Mouse (Mus musculus) lung, postnatal 4 days (tissue): ENCODE measurements around the gene Dapk2.
"Not testable (repeated sequence)": the region's sequence is repeated elsewhere in the genome, so short reads cannot be mapped to it uniquely, and the experiment has no call there.

Experiments used
- DNase-seq, 2 experiments: peaks; one replicate each; pipeline ENCODE4 v3.0.0; 2021

Gene Dapk2

DNA sequence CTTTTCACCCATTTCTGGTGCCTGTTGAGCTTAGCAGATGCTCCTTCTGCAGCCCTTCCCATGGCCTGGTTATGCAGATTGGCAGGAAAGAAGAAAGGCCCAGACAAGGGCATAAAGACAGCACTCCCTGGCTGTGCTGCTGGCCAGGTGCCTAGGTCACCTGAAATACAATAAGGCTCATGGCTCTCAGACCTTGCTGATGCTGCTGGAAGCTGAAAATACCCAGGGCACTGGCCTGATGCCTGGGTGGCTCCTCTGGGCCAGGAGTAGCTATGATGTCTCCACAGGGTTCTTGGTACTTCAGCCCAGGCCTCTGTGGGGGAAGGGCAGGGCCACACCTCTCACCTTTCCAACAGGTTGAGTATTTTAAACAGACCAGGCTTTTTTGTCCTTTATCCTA lies 121.6 kb downstream of the Dapk2 start:
- no peak for DNase-seq

DNA sequence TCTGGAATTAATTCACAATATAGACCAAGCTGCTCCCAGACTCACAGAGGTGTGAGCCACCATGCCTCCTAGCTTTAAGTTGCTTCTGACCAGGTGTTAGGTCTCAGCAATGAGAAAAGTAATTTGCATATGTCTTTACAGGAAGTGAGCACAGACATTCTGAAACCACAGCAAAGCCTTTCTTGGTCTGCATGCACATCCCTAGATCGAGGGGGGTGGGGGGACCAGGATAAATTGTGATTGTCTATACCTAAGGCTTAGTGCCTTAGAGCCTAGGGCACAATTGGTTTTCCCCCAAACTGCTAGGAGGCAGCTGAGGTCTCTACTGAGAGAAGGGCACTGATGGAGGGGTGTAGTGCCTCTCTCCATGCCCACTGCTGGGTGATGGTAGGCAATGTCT lies 122.5 kb downstream of the Dapk2 start:
- DNase-seq, result no peak

DNA sequence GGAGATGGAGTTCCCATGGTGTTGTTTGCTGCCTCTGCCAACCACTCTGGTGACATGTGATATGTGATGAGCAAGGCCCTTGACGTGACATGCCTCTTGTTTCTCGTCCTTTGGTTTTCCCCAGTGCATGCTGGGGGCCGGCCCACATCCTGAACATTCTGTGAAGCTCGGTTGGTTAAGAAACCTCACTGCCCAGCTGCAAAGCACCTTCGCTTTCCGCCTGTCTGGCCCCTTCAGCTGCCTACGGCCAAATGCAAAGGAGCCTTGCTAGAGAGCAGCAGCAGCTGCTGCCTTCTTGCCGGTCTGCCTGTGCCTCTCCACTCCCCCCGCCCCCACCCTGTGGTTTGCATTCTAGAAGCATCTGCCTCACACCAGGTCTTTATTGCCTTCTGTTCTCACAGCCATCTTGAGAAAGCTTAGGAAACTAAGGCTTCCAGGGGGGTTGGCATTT lies 123.5 kb downstream of the Dapk2 start:
- peak; percentile 23 to 60 for DNase-seq

DNA sequence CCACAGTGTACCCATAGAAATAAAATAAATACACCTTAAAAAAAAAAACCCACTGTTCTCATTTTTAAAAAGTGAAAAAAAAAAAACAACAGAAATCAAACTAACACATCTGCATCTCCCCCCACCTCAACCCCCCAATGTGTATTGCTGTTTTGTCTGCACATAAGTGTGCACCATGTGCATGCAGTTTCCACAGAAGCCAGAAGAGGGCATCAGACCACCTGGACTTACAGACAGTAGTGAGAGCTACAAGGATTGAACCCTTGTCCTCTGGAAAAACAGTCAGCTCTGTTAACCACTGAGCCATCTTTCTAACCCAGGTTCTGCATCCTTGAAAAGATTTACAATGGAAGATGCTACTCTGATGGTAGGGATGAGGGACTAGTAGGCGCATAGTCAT lies 124.6 kb downstream of the Dapk2 start:
- DNase-seq, result no peak

DNA sequence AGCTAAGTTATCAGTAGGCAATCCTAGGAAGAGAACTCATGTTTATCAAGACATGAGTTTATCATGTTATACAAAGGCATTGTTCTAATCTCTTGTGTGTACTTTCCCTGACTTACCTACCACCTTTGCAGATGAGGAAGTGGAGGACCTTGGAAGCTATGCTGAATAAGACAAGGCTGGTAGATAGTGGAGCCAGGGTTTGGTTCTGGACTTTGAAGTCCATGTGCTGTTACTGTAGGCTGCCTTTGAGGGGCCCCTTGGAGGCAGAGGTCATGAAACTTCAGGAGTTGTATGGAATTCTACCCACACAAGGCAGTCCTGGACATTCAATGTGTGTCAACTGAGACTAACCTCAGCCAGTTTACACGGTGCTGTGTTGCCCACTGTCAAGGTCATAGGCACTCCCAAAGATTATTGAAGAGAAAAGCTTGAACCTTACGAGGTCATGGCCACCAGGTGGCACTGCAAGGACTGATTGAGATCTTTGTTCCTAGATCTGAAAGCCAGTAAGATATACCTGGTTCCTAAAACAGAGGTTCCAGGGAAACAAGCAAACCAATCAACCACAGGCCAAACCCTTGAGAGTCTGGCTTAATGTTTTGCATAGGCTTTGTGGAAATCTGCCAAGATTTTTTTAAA lies 125.7 kb downstream of the Dapk2 start:
- DNase-seq, result peak; percentile 43 to 70

DNA sequence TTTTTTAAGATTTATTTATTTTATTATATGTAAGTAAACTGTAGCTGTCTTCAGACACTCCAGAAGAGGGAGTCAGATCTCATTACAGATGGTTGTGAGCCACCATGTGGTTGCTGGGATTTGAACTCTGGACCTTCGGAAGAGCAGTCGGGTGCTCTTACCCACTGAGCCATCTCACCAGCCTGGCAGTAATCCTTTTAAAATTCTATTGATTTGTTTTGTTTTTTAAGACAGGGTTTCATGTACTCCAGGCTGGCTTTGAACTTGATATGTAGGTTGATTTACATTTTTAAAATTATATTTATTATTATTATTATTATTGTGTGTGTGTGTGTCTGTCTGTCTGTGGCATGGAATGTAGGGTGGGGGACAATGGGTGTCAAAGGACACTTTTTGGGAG lies 127.2 kb downstream of the Dapk2 start:
- not testable (repeated sequence) for DNase-seq

DNA sequence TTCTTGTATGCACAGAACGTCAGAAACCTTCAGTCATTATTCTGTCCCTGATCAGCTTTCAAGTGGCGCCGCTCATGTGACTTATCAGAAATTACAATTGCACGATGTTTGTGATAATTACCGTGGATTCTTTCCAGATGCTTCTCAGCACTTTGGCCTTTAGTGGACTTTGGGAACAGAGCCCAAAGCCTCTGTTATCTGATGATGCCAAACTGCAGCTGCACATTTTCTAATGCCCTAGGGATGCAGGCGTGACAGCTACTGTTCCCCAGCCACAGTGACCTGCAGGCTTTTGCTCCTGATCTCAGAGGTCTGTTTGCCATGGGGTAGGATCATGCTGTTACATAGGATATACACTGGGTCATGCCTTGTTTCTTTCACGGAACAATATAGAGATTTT lies 127.9 kb downstream of the Dapk2 start:
- DNase-seq, result no peak

DNA sequence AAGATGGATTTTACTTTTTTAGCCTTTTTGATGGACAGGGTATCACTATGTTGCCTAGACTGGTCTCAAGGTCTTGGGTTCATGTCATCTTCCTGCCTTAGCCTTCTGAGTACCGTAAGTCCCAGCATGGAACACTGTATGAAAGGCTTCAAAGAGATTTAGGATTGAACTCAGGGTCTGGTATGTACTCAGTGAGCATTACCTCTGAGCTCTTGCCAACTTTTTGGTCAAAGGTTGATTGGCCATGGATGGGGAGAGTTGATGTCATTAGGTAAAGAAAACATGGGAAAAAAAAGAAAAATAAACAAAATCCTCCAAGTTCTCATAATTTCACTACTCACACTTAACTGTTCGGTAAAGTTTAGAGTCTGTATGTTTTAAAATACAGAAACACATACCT lies 132.7 kb downstream of the Dapk2 start:
- no peak for DNase-seq

DNA sequence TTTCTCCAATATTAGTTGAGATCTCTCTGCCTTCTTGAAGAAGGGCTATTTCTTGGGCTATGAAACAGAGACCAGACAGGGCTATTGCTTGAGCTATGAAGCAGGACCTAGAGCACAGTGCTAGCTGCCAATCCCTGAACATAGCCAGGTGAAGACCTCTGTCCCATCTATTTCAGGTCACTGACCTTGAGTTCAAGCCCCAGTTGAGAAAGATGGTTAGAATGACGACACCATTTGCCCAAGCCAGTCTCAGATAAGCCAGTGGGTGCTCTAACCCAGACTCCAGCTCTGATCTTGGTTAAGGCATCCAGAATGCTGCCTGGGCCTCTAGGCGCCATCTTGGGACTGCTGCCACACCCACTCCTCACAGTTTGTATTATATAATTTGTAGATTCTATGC lies 135.3 kb downstream of the Dapk2 start:
- no peak for DNase-seq

DNA sequence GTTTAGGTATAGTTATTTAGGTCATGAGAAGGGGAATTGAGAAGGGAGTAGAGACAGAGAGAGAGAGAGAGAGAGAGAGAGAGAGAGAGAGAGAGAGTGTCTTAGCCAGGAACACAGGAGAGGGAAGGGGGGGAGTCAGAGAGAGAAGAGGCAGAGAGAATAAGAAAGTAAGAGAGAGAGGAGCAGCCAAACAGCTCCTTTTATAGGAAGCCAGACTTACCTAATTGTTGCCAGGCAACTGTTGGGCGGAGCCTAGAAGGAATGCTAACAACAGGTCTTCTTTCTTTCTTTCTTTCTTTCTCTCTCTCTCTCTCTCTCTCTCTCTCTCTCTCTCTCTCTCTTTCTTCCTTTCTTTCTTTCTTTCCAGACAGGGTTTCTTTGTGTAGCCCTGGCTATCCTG lies 136.2 kb downstream of the Dapk2 start:
- DNase-seq, result no peak

DNA sequence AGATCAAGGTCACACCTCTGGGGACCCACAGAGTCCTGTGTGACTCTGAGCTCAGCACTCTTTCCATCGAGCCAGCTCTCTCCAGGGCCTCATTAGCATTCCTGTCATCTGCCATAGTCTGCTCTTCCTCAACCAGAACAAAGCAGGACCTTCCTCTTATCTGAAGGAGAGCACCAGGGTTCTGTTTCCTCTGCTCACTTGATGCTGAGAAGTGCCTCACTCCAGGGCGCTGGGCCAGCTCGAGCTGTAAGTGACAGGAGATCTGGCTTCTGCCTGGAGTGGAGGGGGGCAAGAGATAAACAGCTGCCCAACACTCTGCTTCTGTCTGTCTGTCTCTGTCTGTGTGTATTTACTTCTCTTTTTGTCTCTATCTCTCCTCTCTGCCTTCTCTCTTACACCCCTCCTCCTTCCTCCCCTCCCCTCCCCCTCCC lies 137.0 kb downstream of the Dapk2 start:
- peak in 1 of 2 experiments; percentile 31 for DNase-seq

DNA sequence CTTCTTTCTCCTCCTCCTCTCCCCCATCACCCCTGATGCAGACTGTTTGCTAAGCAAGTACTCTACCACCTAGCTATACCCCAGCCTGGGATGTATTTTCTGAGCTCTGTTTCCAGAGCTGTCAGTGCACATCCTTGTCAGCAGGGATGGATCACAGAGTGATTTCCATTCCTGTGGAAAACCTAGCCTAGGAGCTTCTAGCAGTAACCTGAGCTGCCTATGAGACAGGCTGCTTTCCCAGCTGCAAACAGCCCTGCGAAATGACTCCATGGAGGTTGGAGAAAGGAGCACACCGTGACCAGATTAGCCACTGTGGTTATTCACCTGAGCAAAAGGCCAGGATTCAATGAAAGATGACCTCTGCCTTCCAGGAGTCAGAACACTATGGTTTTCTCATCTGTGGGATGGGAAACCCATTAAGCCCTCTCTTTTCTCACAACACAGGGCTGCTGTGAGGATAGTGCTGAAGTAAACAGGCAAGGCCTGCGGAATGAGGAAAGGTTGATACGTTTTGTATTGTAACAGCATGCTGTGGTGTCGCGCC lies 137.6 kb downstream of the Dapk2 start:
- DNase-seq, result no peak

DNA sequence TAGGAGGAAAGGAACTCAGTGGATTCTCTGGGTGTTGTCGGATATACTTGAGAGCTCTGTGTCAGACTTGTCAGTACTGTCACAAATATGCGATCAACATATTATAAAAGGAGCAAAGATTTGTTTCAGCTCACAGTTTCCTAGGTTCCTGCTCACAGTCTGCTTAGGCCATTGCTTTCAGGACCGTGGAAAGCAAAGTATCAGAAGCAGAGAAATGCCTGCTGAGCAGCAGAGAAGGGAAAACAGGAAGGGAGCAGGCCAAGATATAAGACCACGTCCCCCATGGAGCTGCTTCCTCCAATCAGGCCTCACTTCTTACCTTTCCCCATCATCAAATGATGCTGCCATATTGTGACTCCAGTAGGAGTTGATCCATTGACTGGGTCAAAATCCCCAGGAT lies 140.8 kb downstream of the Dapk2 start:
- no peak for DNase-seq

DNA sequence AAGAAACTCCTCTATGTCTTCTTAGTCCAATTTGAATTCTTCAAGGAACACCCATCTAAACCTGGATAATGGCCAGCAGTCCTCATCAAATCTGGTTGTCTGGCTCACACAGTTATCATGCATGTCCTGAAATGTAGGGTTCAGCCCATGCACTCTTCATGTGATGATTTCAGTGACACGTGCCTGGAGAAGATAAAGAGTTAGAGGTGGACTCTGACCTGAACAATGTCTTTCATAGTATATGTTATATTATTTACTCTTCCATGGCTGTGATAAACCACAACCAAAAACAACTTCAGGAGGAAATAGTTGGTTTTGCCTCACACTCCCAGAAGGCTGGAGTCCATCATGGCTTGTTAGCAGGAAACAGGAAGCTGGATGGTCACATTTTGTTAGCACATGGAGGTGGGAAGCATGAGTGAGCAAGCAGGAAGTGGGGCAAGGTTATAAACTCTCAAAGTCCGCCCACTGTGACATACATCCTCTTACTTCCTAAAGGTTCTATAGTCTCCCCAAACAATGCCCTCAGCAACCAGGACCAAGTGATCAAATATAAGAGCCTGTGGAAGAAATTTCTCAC lies 142.5 kb downstream of the Dapk2 start:
- DNase-seq, result no peak

DNA sequence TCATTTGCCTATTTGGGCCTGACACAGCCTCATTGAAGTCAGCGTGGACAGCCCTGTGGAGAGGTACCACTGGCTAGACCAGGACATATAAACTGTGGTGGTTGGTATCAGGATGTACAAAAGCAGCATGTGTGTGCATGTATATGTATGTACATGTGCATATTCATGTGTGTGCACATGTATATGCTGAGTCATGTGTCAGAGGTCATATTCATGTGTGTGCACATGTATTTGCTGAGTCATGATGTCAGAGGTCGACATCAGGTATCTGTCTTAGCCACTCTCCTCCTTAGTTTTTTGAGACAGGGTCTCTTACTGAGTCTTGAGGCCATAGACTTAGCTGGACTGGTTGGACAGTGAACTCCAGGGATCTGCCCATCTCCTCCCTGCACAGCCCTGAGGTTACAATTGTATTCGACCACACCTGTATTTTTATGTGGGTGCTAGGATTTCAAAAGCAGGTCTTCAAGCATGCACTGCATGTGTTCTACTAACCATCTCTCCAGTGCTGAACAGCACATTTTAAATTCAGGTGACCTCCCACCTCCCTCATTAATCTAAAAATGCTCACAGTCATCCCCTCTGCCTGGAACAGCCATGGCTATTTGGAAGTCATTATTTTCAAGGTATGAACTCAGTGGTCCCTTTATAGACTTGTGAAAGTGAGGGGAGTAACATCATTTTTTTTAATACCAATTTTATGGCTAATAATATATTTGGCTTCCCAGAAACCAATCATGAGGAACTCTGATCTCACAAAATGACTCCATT lies 146.5 kb downstream of the Dapk2 start:
- DNase-seq, result no peak

DNA sequence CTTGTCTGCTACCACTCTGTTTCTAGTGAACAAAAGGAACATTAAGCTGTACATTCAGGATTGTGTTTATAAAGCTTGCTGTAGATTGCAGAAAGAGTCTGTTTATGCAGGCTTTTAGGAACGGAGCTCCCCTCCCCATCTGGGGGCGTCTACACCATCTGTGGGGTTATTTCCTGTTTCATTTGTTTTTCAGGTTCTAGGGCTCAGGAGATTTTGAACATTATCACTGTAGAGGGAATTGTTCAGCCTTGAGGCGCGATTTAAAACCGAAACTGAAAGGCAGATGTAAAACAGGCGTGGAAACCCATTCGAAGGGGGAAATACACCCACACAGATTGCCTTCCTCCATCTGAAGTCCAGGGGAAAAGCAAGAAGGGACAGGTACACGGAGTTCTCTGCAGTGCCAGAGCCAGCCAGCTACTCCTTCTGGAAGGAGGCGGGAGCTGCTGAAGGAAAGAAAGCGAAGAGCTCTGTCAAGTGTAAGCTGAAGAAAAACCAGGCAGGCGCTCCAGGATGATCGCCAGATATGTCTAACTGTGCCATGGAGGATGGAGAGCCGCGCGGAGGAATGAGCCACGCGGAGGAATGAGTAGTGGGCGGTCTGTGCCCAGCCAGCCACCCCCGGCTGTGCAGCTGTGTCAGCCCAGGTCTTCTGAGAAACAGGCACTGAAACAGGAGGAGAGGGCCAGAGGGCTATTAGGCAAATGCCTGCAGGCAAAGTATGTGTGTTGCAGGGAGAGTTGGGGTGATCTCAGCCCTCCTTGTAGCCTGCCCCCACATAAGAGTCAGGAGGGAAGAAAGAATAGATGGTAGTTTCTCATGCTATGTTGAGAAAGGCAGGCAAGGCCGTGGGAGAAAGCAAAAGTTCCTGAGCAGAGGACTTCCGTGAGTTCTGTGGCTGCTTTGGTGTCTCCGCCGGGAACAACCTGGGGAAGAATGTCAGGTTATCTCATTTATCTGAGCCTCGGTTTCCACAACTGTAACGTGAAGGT lies 147.4 kb downstream of the Dapk2 start:
- DNase-seq, result peak in 1 of 2 experiments; percentile 15

DNA sequence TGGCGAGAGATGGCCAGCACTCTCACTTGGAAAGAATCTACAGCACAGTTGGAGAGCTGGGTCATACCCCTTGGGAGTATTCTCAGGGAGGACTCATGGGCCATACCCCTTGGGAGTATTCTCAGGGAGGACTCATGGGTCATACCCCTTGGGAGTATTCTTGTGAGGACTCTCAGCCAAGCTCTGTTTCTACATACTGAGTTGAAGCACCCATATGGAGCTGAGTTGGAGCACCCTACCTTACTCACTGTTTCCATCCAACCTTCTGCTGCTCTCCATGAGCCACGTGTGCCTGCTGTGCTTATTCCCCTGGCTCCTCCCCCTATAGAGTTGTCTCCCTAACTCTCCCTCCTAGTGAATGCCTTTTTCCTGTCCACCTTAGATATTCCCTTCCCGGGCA lies 148.4 kb downstream of the Dapk2 start:
- no peak for DNase-seq

DNA sequence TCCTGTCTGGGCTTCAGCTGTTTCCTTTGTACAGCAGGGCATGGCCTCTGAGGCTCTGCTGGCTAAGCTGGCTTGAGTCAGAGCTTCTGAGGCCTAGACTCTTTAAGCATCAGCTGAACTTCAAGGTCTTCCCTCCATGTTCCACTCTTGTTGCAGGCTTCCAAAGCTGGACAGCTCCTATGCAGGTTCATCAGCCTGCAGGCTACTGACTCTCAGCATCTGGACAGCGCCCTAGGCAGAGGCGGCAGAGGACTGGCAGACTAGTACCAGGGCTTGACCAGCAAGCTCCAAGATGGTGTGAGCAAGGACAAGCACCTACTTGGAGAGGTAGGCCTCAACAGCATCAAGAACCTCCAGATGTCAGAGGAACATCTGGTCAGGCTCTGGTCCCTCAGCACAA lies 149.3 kb downstream of the Dapk2 start:
- DNase-seq, result peak; percentile 66 to 70

DNA sequence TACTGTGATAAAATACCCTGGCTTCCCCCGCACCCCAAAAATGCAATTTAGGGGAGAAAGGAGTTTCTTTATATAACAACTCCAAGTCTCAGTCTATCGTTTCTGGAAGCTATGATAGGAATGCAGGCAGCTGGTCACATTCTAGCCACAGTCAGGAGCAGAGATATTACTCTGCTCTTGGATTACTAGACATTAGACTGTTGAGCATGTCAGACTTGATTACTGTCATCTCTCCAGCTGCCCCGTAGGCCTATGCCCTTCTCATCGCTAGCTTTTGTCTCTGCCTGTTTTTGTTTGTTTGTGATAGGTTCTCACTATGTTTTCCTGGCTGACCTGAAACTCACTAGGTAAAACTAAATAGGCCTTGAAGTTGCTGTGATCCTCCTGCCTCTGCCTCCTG lies 150.7 kb downstream of the Dapk2 start:
- DNase-seq, result no peak

DNA sequence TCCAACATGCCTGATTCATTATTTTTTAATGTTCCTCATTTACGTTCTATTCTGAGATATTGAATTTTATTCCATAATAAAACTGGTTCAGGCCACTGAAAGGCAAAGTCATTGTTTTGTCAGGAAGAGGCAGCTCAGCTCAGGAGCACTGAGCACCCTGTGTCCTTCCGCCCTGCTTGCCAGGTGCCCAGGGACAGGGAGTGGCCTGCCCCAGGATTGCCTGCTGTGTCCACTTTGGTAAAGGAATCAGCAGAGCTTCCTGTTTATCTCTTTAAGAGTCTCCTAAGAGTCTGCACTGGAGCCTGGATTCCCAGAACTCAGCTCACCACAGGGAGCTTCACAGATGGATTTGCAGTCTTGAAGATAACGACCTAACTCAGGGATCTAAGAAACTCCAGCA lies 153.4 kb downstream of the Dapk2 start:
- no peak for DNase-seq

DNA sequence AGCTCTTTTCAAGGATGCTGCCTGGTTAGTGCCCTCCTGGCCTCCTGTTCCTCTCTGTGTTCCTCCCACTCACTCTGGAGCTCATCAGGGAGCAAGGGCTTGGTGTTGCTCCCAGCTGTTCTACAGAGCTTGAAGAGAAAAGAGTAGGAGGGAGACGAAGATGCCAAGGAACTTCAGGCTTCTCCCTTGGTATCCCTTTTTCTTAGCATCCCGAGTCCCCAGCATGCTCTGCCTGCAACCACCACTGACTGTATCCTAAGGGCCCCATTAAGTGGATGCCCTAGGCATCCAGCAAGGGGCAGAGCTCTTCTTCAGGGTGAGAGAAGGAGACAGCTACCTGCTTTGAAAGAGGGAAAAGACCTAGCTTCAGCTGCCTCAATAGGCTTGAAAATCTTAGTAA lies 158.6 kb downstream of the Dapk2 start:
- no peak for DNase-seq
